Mouse (Mus musculus): ENCODE data around the gene Alpk1.
A peak's percentile ranks its signal among the peaks of the same experiment; 100 is the strongest.

The Alpk1 gene

DNA sequence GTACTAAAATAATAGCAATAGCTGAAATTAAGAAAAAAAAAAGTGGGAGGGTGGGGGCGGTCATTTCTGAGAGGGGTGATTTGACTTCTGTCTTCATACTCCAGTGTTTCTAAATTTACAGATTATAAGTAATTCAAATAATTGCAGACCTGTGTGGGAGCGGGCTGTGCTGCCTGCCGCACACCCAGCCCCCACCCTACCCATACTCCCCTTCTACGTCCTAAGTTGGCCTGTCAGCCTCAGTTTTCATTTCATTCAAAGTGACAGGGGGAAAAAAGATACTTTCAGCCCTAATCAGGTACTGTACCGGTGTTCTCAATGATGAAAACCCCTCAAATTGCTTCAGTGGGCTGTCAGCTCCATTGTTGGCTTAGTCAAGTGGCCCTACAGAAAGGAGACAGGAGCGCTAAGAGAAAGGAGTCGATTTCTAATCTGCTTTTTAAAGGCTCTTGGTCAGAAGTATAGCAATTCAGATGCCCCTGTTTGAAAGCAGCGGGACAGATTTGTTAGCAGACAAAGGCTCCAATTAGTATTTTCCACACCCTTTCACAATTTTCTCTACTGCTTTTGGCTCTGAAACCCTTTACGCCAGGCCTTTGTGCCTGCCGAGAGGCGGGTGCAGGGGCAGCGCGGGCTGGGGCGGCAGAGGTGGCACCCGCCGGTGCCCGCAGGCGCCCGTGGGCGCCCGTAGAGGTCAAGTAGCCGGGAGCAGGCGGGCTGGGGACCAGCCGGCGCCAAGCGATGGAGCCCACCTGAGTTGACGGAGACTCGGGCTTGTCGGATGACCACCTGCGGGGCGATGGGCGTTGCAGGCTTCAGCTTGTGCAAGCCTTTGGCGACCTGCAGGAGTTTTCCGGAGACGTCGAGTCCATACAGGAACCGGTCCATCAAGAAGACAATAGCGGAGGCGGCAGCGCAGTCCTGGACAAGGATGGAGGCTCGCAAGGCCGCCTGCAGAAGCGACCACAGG lies 85.2 kb downstream of the Alpk1 start:
- no peak for DNase-seq (ENCODE audit: low spot score in 2 of 2)

DNA sequence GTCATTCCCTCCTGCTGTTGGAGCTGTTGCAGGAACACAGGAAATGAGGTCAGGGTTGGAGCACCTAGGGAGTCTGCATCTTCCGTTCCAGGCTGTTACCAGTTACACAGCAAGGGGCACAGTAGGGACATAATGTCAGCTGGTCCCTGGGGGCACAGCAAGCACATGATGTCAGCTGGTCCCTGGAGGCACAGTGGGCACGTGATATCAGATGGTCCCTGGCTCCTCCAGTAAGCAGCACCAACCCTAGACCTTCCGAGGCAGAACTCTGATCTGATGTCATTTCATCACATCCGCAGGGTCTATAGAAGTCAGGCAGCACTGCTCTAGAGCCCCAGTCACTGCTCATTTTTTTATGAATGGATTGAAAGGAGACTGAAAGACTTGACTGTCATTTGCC lies 89.1 kb downstream of the Alpk1 start:
- DNase-seq (ENCODE audit: low spot score in 2 of 2), result no peak

DNA sequence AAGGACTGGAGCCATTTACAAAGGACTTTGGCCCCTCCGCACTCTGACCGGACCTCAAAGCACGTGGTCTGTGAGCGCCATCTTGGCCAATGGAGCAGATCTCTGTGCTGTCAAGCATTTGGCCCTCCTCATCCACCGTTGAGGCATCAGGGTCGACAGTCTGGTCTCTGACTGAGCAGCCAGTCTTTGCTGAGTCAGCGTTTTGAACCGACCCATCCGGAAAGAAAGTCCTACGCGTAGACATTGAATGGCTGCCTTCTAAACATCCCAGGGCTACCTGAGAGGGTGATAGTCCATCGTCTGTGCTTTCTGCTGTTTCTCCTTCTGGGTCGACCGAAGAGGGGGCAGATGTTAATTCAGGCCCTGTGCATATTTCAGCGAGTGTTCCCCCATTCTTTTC lies 100.6 kb downstream of the Alpk1 start:
- DNase-seq (ENCODE audit: low spot score in 2 of 2), result no peak

DNA sequence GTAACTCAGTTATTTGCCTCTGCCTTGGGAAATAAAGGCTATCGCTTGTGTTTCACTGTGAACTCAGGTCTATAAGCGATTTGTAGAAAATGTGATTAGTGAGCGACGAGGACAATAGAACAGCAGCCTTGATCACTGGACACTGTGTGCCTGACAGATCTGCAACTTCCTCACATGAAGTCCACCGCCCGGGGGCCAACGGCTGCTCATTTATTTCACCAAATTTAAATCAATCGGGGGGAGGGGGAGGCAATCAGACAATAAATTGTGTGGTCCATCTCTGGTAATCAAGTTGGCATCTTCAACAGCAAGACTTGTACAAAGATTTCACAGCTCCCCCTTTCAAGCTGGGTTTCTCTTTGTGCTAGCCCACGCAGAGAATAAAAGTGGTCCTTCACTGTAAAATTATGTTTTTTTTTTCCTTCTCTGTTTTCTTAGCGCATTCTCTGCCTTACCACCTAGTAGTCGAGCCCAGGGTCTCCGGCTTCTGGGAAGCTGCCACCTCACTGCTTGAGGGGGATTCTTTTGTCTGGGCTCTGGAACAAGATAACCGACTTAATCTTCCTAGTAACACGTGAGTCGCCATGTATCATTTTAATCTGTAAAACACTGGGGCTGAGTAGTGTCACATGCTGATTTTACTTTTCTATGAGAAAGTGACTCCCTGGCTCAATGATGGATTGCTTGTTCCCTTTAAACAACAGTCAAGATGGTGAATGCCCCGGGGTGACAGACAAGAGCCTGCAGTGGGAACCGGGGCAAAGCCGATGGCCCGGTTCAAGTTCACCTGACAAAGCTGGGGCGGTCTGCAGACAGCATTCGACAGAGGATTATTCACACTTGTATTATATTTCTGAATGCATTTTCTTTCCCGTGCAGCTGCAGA lies 118.4 kb downstream of the Alpk1 start:
- no peak for DNase-seq (ENCODE audit: low spot score in 2 of 2)

DNA sequence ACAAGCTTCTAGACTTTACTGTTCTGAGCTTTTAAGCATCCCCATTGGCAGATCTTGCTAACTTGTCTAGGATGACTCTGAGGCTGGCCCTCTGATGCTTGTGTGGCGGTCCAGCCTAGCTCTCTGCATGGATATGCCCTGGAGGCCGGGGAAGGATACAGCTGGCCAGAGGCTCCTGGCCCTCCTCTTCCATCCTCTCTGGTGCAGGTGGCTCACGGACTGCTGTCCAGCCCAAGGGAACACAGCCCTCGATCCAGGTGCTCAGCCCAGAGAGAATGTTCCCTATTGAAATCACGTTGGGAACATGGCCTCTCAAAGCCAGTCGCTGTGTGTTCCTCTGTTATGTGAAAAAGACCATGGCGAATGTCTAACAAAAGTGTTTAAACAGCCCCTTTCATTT lies 119.6 kb downstream of the Alpk1 start:
- no peak for DNase-seq (ENCODE audit: low spot score in 2 of 2)

DNA sequence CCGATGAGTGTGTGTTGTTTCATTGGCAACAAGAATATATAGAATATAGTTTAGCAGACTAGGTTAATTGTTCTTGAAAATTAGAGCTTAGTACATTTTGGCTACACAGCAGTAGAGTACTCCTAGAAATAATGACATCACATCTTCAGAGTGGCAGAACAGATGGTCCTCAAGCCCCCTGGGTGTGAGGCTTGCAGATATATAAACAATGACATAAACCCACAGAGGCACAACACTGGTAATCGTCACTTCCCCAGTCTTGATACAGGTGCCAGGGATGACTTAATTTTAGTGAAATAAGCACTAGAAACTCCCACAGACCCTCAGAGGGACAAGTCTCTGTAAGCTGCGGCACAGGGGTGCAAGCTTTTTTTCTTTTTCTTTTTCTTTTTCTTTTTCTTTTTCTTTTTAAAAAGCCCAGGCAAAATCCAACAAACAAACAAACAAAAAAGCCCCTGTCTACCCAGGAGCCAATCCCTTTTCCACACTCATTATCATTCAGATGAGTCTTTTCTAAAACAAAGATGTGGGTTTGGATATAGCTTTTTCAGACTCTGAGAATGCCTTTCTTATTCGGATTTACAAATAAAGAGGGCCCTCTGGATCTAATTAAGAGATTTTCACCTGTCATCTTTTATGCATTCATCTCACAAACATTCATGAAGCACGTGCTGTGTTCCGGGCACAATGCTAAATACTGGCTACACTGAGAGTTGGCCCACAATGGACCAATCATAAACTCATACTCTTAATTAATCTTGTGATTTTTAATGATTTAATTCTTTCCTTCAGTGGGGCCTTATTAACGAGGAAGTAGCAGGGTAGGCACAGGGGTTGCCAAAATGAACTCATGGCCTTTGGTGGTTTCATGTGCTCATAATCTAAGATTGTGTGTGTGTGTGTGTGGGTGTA lies 128.3 kb downstream of the Alpk1 start:
- DNase-seq (ENCODE audit: low spot score in 2 of 2), result no peak

DNA sequence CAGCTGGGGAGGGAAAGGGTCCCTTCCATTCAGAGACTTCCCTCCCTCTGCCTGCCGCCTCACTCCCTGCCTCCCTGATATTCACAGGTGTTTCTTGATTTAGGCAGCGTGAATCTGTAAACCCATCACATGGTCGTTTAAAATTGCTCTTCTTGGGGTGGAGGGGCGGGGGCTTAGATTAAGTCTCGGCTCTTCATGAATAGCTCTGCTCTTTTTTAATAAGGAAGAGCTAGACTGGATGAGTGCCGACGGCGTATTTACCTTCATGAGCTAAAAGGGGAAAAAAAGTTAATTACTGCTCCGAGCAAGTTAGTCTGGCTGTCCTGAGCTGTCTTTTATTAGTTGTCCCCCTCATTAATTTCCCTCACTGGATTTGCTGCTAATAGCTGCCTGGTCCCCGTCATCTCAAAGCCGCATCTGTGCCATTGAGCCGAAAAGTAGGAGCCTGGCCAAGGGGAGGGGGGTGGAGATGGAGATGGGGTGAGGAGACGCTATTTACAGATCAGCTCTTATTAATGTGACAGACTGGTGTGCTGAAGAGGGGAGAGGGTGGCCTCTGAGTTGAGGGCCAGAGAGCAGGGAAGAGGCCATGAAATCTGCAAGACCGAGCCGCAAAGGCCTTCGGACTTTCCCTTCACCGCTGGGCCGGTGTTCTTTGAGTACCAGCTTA lies 134.0 kb downstream of the Alpk1 start:
- no peak for DNase-seq (ENCODE audit: low spot score in 2 of 2)

DNA sequence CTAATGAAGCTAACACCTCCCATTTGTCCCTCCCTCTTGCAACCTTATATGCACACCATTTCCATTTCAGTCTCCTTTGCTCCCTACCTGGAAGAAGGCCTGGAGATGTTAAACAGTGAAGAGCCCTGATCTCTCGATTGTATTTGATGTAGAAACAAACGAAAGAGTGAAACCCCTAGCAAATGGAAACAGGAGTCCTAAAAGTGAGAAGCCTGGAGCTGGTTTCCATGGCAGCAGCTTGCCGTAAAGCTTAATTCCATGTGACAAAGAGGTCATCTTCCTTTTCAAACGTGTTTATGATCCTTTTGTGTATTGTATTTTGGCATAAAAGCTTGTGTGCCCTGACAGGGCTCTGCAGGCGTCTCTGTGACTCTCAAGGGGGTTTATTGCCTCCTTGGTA lies 138.1 kb downstream of the Alpk1 start:
- no peak for DNase-seq (ENCODE audit: low spot score in 2 of 2)

DNA sequence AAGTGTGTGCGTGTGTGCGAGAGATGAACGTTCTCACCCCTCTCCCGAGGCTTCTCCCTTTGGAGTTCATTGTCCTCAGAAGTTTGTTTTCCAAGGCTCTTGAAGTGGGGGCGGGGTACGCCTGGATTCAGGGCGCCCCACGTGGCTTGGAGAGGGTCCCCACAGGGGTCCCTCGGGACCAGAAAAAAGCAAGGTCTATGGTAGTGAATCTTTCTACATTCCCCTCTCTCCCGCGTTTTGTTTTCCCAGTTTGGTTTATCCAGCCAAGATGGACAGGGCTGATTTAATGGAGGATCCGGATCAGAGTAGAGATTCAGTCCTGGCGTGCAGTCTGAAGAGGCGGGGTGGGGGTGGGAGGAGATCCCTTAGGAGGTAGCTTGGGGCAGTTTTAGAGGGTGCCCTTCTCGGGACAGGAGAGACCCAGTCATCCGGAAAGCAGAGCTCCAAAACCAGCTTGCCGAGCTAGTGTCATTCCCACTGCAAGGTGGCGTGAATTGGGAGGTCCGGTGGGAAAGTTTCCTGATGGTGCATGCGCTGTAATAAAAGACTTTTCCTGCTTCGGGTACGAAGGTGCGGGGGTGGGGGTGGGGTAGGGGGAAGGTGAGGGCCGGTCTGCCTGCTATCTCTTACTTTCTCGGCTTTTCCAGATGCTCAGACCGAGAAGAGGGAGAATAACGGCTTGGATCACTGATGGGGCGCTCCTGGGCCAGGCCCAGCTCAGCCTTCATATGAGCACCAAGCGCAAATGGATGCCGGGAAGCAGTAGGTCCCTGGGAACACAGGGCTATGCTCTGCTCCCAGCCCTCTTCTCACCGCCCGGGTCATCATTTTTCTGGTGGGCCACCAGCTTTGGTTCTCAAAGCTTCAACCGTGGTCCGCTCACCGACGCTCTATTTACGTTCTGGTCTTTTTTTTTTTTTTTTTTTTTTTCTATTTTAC lies 139.3 kb downstream of the Alpk1 start:
- DNase-seq (ENCODE audit: low spot score in 2 of 2), result no peak

DNA sequence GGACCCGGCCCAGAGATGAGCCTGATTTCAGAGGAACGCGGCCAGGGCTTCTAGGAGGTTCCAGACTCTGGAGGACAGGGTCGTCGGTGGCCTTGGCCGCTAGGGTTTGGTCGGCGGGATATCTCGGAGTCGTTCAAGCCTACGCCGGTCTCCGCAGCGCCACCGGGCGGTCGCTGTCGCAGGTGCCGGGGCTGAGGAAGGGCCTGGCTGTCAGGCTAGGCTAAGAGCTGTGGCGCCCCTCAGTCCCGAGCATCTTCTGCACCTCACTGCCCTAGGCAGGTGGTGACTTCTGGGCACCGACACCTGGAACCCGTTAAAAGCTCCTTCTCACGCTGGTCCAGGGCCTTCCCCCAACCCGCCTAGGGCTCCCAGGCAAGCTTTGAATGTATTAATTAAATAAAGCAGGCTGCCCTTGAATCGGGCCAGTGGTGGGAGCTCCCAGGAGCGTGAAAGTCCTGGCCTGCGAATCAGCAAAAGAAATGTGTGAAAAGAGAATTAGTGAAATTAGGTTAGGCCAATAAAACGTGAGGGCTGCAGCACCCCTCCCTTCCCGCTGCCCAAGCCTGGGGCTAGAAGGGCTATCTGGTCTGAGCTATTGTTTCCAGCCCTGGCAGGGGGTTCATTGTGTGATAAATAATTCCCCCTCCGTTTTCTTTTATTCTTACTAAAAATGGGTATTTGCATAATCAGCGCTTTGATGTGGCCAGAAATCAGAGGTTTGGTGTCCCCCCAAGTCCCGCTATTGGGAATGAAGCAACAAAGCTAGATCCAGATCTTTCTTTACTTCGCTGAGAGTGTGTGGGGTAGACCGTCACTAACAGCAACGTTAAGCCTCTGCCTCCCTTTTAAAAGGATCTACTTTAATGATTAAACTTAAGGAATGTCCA lies 140.2 kb downstream of the Alpk1 start:
- DNase-seq (ENCODE audit: low spot score in 2 of 2), result no peak

DNA sequence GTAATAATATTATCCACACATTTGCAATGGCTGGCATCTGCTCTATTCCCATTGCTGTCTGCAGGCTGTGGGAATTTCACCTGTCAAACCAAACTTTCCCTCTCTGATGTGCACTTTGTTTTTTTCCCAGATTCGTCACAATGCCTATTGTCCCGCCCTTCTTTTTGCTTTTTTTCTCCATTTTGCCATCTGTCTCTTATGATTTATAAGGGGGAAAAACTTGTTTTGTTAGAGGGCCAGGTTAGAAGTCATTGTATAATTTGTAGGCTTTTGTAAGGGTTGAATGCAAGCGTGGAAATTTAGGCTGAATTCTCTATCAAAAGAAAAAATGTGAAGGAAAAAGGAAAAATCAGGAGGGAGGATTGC lies 145.4 kb downstream of the Alpk1 start:
- DNase-seq (ENCODE audit: low spot score in 2 of 2), result no peak

DNA sequence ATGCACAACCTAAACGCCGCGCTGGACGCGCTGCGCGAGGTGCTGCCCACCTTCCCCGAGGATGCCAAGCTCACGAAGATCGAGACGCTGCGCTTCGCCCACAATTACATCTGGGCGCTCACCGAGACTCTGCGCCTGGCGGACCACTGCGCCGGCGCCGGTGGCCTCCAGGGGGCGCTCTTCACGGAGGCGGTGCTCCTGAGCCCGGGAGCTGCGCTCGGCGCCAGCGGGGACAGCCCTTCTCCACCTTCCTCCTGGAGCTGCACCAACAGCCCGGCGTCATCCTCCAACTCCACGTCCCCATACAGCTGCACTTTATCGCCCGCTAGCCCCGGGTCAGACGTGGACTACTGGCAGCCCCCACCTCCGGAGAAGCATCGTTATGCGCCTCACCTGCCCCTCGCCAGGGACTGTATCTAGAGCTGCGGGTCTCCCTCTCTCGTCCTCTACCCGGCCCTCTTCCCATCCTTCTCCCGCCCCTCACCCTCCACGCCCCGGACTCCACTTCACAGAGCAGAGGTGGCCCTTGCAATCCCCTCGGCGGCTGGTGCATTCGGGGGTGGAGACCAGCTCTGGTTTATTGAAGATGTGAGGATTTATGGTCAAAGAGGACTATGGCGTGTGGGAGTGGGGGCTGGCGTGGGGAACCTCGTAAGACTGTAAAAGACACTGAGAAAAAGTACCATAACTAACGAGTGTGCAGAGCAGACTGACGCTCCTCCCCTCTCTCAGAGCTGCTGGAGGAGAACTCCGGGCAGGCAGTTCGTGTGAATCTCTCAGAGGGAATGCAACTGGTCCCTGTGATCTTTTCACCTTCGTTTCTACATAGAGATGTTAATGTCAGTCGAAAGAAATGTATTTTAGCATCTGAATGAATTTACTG lies 146.0 kb downstream of the Alpk1 start:
- peak; percentile 60 to 73 for DNase-seq (ENCODE audit: low spot score in 2 of 2)

DNA sequence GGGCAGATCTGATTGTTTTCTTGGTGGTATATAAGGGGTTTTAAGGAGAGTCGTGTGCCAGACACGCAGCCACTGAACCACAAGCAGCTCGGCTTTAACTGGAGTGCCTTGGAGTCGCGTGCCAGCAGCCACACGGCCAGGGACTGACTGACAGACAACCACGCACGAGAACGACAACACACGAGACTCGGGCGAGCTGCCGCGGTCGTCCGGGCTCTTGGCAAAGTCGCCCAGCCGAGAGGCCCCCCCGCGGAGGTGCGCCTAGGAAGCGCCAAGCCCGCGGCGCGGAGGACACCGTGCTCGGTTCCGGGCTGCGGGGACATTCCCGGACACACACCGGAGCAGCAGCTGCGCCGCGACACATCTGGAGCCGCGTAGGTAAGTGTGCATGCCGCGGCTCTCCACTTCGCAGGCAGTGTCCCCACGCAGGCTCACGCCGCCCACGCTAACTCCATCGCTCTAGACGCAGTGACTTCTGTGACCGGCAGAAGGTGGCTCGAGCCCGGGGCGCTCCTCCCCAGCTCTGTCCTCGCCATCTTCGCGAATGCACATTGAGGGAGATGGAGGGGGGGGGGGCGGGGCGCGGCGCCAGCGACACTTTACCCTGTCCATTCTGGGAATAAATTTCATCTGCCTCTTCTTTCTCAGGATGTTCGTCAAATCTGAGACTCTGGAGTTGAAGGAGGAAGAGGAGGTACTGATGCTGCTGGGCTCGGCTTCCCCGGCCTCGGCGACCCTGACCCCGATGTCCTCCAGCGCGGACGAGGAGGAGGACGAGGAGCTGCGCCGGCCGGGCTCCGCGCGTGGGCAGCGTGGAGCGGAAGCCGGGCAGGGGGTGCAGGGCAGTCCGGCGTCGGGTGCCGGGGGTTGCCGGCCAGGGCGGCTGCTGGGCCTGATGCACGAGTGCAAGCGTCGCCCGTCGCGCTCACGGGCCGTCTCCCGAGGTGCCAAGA lies 147.0 kb downstream of the Alpk1 start, which contains the start of gene Neurog2:
Neurog2 (plus strand) TSS at position 56 of the 953 bp plus-strand sequence.
- DNase-seq (ENCODE audit: low spot score in 2 of 2), result no peak

DNA sequence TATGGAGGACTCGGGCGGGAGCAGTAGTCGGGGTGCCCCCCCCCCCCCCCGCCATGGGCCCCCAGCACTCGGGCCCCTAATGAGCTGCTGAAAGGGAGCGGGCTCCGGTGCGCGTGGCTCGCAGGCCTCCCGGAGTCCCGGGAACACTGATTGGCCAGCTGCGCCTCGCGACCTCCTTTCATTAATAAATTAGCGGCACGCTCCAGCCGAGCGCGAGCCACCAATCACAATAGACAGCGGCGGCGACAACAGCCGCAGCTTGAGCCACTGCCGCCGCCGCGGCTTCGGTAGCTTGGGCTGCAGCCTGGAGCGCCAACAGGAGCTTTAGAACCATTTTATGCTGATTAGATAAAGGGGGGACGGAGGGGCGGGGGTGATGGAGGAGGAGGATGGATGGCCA lies 147.8 kb downstream of the Alpk1 start:
- no peak for DNase-seq (ENCODE audit: low spot score in 2 of 2)

DNA sequence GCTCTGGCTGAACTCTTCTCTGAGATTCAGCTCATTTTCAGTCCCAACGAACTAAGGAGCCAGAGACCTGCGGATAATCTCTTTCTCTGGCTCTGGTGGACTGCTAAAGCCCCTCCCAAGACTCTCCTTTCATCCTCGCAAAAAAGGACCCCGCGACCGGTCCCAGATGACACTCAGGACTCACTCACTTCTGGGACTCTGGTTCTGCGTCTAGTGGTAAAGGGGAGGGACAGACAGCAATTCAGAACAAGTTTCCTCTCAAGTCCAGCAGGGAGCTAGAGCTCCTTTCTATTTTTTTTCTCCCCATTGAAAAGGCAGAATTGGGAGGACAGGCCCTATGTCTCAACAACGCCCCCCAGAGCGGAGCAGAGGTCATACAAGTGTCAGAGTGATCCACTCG lies 148.7 kb downstream of the Alpk1 start:
- DNase-seq (ENCODE audit: low spot score in 2 of 2), result no peak

DNA sequence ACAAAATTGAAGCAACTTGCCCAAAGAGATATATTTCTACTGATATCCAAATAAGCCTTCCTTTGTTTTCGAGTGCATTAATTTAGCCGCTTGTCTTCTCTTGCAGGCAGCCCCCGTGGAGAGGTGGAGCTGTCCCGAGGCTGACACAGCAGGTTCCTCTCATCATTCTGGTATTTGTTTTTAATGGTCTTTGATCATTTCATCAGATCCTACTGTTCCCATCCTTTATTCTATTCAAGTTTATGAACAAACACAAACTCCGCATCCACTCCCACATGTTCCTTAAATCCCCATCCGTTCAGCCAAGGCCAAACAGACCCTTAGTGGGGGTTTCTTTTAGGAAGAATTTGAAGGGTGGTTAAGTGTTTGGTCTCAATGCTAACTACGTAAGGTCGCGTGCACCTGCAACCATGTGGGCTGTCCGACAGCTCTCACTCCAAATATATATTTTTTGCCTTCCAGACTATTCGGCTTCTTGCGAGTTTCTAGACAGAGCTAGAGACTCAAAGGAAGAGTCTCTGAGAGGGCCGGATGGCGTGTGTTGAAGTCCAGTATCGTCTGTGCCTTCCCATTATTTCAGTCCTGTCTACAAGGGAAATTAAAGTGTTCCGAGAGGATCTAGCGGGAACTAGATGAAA lies 149.5 kb downstream of the Alpk1 start:
- DNase-seq (ENCODE audit: low spot score in 2 of 2), result no peak

Measured in right cerebral cortex, adult 2 months (tissue).